Mouse (Mus musculus): ENCODE results near the gene Zfp61.

DNA sequence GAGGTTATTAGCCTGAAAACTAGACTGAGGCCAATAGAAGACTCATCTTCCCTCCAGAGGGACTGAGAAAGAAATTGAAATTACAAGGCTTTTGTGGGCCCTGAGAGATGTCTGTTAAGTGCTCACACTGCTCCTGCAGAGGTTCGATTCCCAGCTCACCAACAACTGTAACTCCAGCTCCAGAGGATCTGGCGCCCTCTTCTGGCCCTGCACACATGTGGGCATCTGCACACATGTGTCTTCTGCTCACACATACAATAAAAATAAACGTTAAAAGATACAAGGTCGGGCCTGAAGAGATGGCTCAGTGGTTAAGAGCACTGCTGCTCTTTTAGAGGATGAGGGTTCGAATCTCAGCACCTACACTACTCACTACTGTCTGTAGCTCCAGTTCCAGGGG lies 45.4 kb upstream of the Zfp61 start:
- no peak for TF ChIP-seq CTCF (IDR thresholded peaks at IDR 0.05; ENCODE audit: low read depth)
- no peak for TF ChIP-seq EP300 (IDR thresholded peaks at IDR 0.05; ENCODE audit: low read depth)
